Mouse (Mus musculus): ENCODE data around the gene Baiap2l2.

DNA sequence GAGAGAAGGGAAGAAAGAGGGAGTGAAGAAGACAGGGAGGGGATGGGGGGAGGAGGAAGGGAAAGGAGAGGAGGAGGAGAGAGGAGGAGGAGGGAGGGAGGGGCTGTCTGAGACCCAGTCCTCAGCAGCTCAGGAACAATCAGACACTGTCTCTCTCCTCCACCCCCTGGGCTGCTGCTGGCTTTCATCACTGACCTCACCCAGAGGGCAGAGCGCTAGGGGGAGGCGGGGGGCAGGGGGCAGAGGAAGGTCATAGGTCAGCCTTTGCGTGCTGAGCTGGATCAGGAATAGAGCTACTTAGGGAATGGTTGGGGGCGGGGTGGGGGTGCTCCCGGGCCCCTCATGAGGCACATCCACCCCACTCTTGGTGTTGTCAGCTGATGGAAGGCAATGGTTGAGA is 61.7 kb downstream of the Baiap2l2 start:
- TF ChIP-seq CTCF (IDR thresholded peaks at IDR 0.05; ENCODE audit: insufficient read depth, low read length) (no peak), POLR2A (IDR thresholded peaks at IDR 0.05; ENCODE audit: borderline replicate concordance, extremely low read depth, low read depth, low read length) (no peak)
